Mouse (Mus musculus) Muller cell, postnatal 12 days (primary cell): ENCODE data around the gene Ano6.

Experiments used
- DNase-seq: peaks from one replicate; pipeline ENCODE4 v3.0.0-alpha.2; 2015; ENCODE audit errors: inconsistent ontology term

Ano6 gene

DNA sequence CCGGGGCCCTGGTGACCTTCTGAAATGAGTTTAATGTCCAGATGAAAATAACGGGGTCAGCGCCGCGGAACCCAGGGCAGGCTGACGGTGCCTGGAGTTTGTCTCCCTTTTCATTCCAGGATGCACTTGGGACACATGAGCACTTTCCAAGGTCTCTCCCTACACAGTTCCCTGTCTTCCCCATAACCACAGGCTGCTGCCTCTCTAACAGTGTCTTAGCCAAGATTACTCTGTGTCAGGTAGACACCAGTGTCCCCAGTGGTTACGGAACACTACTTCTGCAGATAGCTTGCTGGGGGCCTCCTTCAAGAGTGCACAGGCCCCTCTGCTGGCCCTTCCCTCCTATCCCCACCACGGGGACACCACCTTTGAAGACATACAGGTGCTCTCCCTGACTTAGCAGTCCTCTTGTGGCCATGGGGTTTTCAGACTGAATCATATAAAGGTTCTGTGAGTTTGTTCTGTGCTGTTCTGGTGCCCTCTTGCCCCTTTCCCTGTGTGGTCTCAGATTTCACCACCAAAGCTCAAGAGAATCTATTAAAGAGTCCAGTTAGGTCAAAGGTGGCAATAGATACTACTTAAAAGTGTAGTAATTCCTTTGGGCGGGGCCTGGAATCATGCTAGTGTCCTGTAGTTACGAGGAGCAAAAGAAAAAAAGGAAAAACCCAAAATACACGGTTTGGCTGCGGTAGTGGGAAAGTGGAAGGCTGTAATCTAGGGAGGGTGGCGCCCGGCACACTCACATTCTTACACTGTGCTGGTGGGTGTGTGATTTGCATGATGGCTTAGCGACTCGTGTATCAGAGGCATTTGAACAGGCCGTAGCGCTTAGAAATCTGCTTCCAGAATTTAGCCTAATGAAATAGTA lies 95.5 kb downstream of the Ano6 start:
- DNase-seq, result no peak

DNA sequence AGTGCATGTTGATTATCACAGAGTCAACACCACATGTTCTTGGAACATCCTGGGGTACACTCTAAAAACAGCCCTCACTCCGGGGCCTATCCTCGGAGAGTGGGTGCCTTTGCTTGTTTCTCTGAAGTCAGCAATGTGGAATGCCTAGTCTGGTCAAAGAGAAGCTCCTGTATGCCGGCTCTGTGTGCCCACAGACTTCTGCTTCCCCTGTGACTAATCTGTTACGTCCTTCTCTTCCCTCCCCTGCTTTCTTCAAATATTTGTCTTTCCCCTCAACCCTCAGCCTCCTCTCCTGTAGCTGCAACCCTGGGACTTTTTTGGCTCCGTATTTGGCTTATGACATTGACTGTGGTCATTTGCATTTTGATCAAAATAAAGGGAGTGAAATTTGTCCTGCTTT lies 96.7 kb downstream of the Ano6 start:
- peak; percentile 64 for DNase-seq

DNA sequence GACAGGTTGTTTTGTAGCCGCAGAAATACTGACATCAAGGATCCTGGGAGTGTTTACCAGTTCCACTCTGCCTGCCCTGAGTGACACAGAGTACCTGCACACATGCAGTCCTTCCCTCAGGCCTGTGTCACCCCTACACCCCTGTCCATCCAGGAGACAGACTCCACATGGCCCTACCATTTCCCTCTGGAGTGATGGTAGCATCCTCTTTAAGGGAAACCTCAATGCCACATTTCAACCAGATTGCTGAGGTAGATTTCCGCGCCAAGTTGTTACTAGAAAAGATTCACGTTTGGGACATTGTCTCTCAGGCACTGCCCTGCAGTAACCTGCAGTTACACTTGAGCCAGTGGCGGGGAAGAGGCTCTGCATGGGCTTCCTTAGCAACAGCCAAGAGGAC lies 97.9 kb downstream of the Ano6 start:
- no peak for DNase-seq

DNA sequence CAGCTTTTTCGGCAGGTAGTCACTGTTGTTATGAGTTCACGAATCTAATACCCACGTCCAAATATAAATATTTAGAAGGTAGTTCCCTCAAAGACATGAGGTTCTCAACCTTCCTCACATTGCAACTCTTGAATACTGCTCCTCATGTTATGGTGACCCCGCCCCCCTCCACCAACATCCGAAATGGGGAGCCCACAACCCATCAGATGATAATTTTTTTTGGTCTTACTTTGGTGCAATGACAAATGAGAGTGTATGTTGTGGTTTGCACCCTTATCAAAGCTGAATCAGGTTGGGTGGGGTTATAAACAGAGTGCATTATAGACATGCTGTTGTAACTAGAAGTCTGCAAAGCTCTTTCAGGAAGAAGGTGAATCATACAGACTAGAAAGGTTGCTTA lies 99.7 kb downstream of the Ano6 start:
- DNase-seq, result no peak

DNA sequence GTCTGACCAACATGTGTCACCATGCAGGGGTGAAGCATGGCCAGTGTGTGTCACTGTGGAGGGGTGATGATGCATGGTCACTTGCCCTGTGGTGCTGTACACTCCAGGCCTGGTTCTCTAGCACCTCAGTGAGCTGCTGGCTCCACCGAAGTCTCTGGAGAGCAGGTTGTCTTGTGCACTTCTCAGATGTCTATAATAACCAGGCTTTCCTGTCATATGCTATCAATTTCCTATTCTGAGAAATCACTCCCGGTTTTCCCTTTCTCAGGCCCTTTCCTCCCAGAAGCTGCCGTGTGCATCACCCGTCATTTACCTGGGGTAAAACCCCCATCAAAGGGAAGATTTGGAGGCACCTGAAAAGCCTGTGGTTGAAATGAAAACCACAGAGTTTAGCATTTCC lies 101.5 kb downstream of the Ano6 start:
- no peak for DNase-seq

DNA sequence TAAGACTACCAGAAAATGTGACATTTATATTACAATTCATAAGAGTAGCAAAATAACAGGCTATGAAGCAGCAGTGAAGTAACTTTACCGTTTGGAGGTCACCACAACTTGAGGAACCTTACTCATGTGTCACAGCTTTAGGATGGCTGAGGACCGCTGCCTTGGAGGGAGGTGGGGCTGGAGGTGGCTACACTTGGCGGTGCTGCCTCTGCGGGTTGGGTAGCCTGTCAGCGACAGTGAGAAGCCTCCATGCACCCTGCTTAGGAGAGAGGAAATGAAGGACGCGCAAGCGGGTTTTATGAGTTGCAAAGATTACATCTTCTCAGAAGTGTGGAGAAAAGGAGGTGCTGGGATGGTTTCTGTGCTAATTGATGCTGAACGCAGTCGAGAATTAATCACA lies 102.3 kb downstream of the Ano6 start:
- DNase-seq, result no peak

DNA sequence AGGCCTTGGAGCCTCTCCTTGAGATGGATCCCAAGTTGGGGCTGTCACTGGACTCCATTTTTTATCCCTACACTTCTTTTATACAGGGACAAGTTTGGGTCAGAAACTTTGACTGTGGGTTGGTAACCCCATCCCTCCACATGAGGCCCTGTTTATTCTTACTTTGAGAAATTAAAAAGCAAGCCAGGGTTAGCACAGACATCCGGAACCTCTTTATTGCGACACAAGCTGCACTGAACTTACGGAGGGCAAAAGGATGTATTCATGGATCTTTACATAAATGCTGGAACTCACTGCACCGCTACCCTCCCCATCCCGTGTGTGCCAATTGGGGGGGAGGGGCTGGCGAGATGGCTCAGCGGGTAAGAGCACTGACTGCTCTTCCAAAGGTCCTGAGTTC lies 105.1 kb downstream of the Ano6 start:
- DNase-seq, result no peak

DNA sequence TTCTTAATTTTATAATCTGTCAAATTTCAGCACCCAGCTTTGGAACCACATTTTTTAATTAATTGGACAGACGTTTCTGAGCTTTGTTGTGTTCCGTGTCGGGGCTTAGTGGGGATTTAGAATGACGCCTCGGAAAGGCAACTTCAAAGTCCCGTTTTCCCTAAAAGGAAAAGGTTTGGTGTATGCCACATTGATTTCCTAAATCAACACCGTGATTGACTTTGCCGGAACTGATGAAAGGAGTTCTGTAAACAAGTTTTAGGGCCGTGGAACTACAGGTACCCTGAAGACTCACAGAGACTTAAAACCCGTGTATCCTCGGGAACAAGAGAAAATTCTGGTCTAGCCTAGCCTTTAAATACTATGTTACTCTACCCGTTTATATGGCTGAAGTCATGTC lies 107.0 kb downstream of the Ano6 start:
- DNase-seq, result no peak

DNA sequence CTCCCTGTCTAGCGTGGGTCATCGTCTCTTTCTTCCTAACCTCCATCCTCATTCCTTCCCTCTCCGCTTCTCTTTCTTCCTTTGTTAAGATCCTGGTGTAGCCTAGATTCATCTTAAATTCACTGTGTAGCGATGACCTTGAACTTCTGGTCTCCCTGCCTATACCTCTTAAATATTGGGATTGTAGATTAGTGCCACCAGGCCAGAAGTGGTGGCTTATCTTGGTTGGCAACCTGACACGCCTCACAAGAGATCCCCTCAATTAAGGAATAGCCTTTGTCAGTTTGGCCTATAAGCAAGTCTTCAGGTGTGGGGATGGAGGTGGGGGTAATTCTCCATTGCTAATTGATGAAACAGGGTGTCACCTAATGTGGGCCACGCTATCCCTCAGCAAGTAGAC lies 107.8 kb downstream of the Ano6 start:
- no peak for DNase-seq

DNA sequence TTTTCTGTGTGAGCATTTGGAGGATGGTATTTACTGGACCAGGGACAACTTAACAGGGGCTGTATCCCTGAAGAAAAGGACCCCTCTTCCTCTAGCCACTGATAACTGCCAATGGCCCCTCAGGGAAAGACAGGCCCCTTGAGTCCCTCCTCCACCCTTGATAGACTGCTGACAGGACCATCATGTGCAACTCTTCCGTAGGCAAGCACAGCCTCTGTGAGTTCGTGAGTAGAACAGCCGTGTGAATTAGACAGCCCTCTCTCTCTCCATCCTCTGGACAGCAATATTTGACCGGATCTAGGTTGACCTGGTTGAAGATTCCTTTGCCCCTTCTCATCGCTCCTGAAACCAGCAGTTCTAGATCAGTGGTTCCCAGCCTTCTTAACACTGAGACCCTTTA lies 111.8 kb downstream of the Ano6 start:
- DNase-seq, result no peak

DNA sequence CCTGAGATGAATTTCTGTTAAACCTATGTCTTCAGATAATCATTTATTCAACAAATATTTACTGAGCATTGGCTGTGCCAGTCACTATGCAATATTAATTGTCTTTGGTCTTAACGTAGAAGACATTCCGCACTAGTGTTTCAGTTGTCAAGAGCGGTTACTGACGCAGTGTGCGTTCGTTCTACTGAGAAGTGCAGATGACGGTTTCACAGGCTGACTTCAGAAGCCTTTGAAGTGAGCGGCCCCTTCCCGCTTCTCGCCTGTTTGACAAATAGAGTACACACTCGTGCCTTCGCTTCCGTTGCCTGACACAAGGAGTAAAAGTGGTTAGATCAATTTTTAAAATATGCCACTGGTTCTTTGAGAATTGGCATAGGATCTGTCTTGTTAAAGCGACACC lies 113.6 kb downstream of the Ano6 start:
- DNase-seq, result no peak

DNA sequence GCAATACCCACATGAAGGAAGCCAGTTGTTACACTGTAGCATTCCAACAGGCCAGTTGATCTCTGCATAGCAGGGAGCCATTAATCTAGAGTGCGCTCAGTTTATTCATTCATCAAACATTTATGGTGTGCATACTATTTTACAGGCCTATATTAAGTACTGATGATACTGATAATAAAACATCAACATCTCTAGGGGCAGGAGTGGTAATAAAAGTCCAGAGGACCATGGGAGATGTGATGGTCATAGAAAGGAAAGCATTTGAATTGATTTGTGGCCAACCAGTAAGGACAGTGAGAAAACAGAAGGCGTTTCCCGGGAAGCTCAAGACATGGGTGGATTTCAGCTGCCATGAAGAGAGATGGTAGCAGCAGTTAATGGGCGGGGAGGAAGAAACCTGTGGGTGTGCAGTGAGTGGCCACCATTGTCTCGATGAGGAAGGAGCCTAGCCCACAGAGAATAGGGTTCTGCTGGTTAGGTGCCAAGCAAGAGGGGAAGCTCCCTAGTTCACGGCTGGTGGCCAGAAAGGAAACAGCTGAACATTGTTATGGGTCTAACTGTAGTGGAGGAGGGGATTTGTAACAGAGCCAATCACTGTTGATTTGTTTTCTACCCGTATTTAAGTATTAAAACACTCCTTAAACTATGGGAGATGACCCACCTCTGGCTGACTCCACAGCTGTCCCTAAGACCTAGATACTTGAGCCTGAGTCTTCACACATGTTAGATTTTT lies 115.5 kb downstream of the Ano6 start:
- DNase-seq, result peak; percentile 40

DNA sequence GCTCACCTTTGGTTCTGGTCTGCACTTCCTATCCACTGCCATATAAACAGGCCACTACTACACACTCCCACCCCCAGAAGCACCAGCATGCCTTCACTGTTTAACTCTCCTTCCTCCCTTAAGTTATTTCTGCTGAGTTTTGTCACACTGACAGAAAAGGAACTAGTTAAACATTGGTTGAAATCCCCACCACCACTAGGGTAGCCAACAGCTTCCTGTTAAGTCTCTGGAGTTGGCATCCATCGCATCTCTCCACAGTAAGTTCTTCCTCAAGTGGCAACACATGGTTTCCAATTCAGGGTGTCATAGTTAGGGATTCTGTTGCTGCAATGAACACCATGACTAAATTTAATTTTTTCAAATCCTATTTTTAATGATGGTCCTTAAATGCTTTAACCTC lies 116.2 kb downstream of the Ano6 start:
- DNase-seq, result no peak

DNA sequence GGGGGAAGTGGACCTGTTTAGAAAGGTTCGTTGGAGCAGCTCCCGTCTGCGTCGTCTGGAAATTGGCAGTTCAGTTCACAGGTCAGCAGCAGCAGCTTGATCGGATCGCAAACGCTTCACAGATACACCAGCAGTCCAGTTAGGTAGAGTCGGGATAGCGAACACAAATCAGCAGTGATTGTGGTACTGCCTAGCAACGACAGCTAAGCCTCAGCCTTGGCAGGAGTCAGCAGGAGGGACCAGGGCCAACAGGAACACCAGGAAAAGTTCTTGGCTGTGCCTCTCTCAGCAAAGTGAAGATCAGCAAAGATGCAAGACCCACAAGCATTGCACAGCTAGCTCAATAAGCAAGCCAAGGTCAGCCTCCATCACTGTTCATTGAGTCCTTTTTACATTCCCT lies 116.7 kb downstream of the Ano6 start:
- DNase-seq, result peak; percentile 56

DNA sequence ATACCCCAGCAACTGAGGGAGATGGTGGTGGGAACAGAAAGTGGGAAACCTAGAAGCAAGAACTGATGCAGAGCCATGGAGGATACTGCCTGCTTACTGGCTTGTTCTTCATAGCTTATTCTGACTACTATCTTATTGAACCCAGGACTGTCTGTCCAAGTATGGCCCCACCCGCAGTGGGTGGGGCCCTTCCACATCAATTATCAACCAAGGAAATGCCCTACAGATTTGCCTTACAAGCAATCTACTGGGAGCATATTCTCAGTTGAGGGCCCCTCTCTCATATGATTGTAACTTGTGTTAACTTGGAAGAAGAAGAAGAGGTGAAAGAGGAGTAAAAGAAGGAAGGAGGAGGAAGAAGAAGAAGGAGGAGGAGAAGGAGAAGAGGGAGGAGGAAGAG lies 117.3 kb downstream of the Ano6 start:
- no peak for DNase-seq

DNA sequence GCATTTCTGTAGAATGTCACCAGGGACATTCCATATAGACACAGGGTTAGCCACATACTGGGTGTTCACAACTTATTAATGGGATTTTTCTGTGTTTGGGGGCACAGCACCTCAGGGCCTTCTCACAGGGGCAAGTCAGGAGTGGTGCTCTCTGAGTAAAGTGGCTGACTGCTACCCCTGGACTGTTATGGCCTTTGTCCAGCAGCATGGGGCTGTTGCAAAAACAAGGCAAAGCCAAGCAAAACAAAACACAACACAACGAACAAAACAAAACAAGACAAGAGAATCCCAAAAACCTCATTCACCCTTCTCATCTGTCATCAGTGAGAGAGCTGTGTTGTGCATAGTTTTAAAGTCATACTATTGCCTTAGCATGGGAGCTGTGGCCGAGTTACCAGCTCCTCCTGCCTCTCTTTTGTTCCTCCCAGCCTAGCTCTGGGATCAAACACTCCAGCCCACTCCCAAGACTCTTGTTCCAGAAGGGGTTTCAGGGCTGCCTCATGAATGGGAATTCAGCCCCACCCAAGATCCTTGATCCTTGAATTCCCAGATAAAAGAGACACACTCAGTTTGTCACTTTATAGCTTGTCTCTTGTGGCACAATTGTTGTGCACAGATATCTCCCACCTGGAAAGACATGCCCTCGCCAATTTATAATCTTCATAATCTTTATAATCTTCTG lies 119.6 kb downstream of the Ano6 start:
- DNase-seq, result no peak

DNA sequence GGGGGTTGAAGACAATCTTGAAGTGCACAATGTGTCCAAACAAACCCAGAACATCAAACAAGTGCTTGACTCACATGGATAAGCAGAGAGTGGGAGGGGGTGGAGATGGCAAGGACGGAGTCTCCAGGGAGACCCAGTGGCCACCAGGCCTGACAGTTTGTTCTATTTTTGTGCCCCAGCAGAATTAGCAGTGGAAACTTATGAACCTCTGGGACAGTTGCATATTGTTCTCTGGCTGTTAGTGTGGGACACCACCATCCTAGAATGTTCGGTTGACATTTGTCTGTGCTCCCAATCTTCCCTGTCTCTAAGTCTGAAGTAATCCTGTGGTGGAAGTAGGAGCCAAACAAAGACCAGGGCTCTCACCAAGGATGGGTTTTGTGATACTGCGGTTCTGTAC lies 124.3 kb downstream of the Ano6 start:
- no peak for DNase-seq

DNA sequence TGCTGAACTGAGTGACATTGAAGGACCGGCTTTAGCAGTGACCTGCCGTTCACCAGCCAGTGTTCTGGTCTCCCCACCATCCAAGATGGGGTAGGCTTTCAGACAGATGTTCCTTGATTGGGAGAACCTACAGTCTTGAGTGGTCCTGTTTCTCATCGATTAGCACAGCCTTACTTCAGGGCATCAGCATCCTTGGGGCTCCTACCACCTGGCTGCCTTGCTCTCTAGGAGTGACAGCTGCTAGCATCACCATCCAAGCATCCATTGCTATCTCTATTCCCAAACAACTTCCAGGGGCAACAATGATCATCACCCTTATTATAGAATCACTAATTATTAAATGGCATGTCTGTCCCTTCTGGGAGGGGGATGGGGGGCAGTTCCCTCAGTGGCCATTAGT lies 124.8 kb downstream of the Ano6 start:
- DNase-seq, result no peak

DNA sequence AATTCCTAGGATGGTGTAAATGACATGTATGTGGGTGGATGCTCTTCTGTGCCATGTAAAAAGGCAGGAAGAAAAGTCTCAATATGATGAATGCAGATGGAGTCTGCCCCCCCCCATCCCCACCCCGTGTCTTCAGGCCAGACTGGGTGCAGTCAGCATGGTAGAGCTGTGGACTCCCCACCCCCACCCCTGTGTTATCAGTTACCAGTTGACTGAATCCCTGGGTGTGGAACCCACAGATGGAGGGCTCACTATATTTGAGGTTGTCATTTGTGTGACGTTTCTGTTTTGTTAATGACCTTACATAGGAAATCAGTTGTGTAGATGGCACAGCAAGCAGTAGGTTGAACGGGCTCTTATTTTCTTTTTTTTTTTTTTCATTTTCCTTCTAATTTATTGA lies 126.7 kb downstream of the Ano6 start:
- no peak for DNase-seq

DNA sequence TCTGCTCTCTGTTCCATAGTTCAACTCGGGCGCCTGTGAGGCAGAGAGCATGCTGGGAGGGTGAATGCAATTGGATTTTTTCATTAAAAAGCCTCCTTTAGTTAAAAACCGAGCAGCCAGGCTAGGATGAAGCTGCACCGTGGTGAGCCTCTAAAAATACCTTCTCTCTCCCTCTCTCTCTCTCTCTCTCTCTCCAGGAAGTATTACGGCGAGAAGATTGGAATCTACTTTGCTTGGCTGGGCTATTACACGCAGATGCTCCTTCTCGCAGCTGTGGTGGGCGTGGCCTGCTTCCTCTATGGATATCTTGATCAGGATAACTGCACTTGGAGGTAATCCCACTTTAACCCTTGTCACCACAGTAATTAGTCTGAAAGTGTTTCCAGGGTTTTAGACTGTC lies 129.4 kb downstream of the Ano6 start:
- peak; percentile 27 for DNase-seq

DNA sequence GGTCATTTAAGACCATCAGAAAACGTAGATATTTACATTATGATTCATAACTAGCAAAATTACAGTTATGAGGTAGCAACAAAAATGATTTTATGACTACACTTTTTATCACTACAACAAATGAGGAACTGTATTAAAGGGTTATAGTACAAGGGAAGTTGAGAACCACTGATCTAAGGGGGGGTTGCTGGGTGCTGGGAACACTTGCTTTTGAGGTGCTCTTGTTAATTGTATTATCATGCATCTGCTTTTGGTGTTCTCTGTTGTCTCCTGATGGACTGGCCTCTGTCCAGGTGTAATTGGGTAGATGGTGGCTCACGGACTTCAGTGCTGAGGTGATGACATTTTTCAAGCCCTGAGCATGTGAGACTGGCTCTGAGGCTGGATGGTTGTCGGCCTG lies 130.4 kb downstream of the Ano6 start:
- no peak for DNase-seq

DNA sequence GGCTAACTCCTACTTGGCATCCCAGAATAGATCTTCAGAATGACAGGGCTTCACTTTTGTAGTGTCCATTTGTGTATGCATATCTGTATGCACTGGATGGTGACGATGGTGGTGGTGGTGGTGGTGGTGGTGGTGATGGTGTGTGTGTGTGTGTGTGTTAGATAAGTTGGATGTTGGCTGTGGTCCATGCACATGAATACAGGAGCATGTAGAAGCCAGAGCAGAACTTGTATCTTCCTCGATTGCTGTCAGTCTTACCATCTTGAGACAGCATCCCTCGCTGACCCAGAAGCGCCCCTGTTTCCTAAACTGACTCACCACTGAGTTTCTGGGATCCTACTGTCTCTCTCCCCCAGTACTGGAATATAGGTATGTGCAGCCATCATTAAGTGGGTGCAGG lies 131.0 kb downstream of the Ano6 start:
- no peak for DNase-seq

DNA sequence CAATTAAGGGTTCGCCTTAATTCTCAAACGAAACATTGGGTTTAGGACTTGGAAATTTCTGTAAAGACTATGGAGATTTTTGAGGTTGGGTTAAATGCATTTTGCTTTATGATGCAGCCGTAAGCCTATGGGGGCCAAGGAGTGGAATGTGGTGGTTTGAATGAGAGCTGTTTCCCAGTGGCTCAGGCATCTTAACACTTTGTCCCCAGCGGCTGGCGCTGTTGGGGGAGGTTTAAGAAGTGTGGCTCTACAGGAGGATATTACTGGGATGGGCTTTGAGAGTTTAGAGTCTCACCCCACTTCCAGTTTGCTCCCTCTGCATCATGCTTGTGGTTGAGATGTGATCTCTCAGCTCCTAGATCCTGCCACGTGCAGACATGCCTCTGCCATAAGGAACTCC lies 131.9 kb downstream of the Ano6 start:
- no peak for DNase-seq
